ENCODE assay signal across 13 mouse cellular contexts in genomic region chr12:51673270-51673669, GRCm38 (mm10).
"Had no signal": no experiment of that assay in that cellular context is flagged by ENCODE, and none has a peak within 500 bp of the region (broad histone marks: within the 10 kb centered on the region; RNA-seq: fewer than 3 reads in every experiment).

No protein-coding gene starts in this region.

- H3K4me3 ChIP-seq: kidney, embryonic 15.5 days; limb, embryonic 12.5 days; midbrain, embryonic 15.5 days had no signal

- ATAC-seq: lung, postnatal 0 days; midbrain, embryonic 15.5 days had no signal

- H3K9ac ChIP-seq: kidney, embryonic 15.5 days; limb, embryonic 12.5 days; midbrain, embryonic 15.5 days had no signal

- H3K9me3 ChIP-seq: kidney, embryonic 15.5 days; limb, embryonic 12.5 days; midbrain, embryonic 15.5 days had no signal

- H3K36me3 ChIP-seq: kidney, embryonic 15.5 days; limb, embryonic 12.5 days; midbrain, embryonic 15.5 days had no signal

- H3K27me3 ChIP-seq: kidney, embryonic 15.5 days; limb, embryonic 12.5 days; midbrain, embryonic 15.5 days had no signal

- H3K27ac ChIP-seq: kidney, embryonic 15.5 days; limb, embryonic 12.5 days; midbrain, embryonic 15.5 days; stomach, postnatal 0 days had no signal

- H3K4me2 ChIP-seq: kidney, embryonic 15.5 days; limb, embryonic 12.5 days; midbrain, embryonic 11.5 days; midbrain, embryonic 15.5 days had no signal

- DNase-seq: kidney, adult 2 months; kidney, postnatal 14 days; layer of hippocampus, adult 9-11 months; layer of hippocampus, postnatal 36 days; lung, adult 2 months; lung, postnatal 36 days; thymus, postnatal 4 days had no signal
